Mouse (Mus musculus) heart, embryonic 16.5 days (tissue): ENCODE measurements at regions not wholly inside any gene's neighbourhood (a gene's known extent, or its start where the extent isn't known, plus 50 kb on each side); places are given as distances from the start of the nearest gene placed in this dataset.

Experiments used
- ATAC-seq: fragments of 200-750 bp; cut with Nextera tagmentation; replicated peaks from 2 replicates; pipeline ENCODE4 v1.8.0; 2017; ENCODE audit warnings: moderate number of reproducible peaks; ENCODE audit not compliant: insufficient read depth, low FRiP score; ENCODE audit errors: extremely low read depth
- H3K27ac ChIP-seq: fragments of 300-500 bp; sonication (generic); 2 replicates; pipeline ENCODE4 v1.5.1; 2014; ENCODE audit warnings: mild to moderate bottlenecking, low read length, control low read depth, moderate library complexity
- H3K27me3 ChIP-seq: fragments of 300-500 bp; sonication (generic); 2 replicates; pipeline ENCODE4 v1.6.1; 2014; ENCODE audit warnings: low read length, mixed read lengths; ENCODE audit not compliant: control insufficient read depth, insufficient read depth
- H3K36me3 ChIP-seq: fragments of 300-500 bp; sonication (generic); 2 replicates; pipeline ENCODE4 v1.6.1; 2014; ENCODE audit not compliant: control insufficient read depth, insufficient read depth
- H3K4me1 ChIP-seq: fragments of 300-500 bp; sonication (generic); 2 replicates; pipeline ENCODE4 v1.6.1; 2014; ENCODE audit warnings: low read length, mixed read lengths; ENCODE audit not compliant: control insufficient read depth, insufficient read depth
- H3K4me2 ChIP-seq: fragments of 300-500 bp; sonication (generic); 2 replicates; pipeline ENCODE4 v1.6.1; 2014; ENCODE audit warnings: low read depth, mild to moderate bottlenecking, control low read depth, low read length
- H3K4me3 ChIP-seq: fragments of 300-500 bp; sonication (generic); 2 replicates; pipeline ENCODE4 v1.5.1; 2014; ENCODE audit warnings: mild to moderate bottlenecking, control low read depth, low read length
- H3K9ac ChIP-seq: fragments of 300-500 bp; sonication (generic); 2 replicates; pipeline ENCODE4 v1.6.1; 2014; ENCODE audit warnings: low read length, control low read depth
- H3K9me3 ChIP-seq: fragments of 300-500 bp; sonication (generic); replicated peaks from 2 replicates; pipeline ENCODE4 v1.6.1; 2016; ENCODE audit warnings: low read length; ENCODE audit not compliant: control insufficient read depth
- WGBS: fragments of 180-500 bp; shearing (Covaris S2); extraction: QIAGEN DNeasy Blood & Tissue Kit; methylation state at CpG from one replicate; pipeline ENCODE4 v1.1.7; 2014; 5-methylcytosine and 5-hydroxymethylcytosine counted together

- ATAC-seq: no peak
- Histone ChIP-seq H3K9ac (no peak overlapping the region), H3K4me2 (no peak overlapping the region), H3K9me3 (no peaks in the 10 kb centered on the region), H3K36me3 (no peaks in the 10 kb centered on the region), H3K4me3 (no peak overlapping the region), H3K27ac (no peak overlapping the region), H3K27me3 (no peaks in the 10 kb centered on the region; the same call in 1 of the 2 replicates), H3K4me1 (no peaks in the 10 kb centered on the region)
- WGBS: 67% methylated on average over 4 of the region's 4 CpGs
Observed at GRCm38 (mm10) chr8:86201830-86202229, 361.1 kb downstream of the Phkb start.

GRCm38 (mm10) chr8:86192262-86192661, 351.5 kb downstream of the Phkb start:
- no peak overlapping the region for H3K4me3 ChIP-seq
- H3K4me1 ChIP-seq: no peaks in the 10 kb centered on the region
- no peak overlapping the region for H3K4me2 ChIP-seq
- no peaks in the 10 kb centered on the region for H3K36me3 ChIP-seq
- H3K9ac ChIP-seq: no peak overlapping the region
- 73% methylated on average over 4 of the region's 4 CpGs for WGBS
- no peak for ATAC-seq
- H3K27me3 ChIP-seq: no peaks in the 10 kb centered on the region
- no peaks in the 10 kb centered on the region for H3K9me3 ChIP-seq
- H3K27ac ChIP-seq: no peak overlapping the region

DNA sequence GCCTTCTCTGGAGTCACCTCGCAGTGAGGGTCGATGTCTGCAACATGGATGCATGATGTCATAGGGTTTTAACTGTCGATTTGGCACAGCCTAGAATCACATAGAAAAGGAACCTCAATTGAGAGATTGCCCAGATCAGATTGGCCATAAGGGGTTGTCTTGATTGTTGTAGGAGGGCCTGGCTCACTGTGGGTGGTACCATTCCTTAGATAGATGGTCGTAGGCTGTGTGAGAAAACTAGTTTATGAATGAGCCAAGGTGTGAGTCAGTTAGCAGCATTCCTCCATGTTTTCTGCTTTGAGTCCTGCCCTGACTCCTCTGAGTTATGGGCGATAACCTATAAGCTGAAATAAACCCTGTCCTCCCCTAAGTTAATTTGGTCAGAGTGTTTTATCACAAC, 343.9 kb downstream of the Phkb start:
- H3K27ac ChIP-seq: no peak overlapping the region
- H3K27me3 ChIP-seq: no peaks in the 10 kb centered on the region
- H3K4me3 ChIP-seq: no peak overlapping the region
- no peaks in the 10 kb centered on the region for H3K4me1 ChIP-seq
- no peaks in the 10 kb centered on the region for H3K9me3 ChIP-seq
- WGBS: 84% methylated on average over 5 of the region's 5 CpGs
- no peaks in the 10 kb centered on the region for H3K36me3 ChIP-seq
- ATAC-seq: no peak
- H3K4me2 ChIP-seq: no peak overlapping the region
- no peak overlapping the region for H3K9ac ChIP-seq

DNA sequence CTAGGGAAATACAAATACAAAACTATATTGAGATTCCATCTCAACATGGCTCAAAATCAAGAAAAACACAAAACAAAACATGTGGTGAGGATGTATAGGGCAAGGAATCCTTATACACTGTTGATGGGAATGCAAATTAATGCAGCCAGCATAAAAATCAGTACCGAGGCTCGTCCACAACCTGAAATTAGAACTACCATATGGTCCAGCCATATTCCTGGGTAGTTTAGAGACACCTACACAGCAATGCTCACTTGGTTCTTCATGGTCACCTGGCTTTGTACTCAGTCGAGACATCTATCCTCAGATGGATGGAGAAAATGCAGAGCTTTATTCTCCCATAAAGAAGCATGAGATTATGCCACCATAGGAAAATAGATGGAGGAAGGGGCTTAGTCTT, 340.0 kb downstream of the Phkb start:
- ATAC-seq: no peak
- Histone ChIP-seq H3K4me3 (no peak overlapping the region), H3K4me2 (no peak overlapping the region), H3K4me1 (no peaks in the 10 kb centered on the region), H3K9ac (no peak overlapping the region), H3K9me3 (no peaks in the 10 kb centered on the region), H3K27ac (no peak overlapping the region), H3K27me3 (no peaks in the 10 kb centered on the region), H3K36me3 (no peaks in the 10 kb centered on the region)
- WGBS: 75% methylated on average over 3 of the region's 3 CpGs

DNA sequence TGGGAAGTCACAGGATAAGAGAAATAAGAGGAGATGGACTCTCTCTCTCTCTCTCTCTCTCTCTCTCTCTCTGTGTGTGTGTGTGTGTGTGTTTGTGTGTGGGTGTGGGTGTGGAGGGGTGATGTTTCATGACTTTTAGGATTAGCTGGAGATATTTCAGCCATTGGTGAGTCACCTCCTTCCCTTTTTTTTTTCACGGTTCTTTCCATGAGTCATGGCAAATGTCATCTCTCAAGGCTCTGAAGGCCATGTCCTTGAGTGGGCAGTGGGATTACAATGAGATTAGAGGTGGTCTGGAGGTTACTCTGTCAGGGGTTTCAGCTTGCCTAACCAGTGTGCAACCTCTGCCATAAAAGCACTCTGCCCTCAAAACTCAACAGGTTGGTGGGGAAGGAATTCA, 329.3 kb downstream of the Phkb start:
- Histone ChIP-seq H3K4me2 (no peak overlapping the region), H3K4me1 (no peaks in the 10 kb centered on the region), H3K36me3 (no peaks in the 10 kb centered on the region), H3K27me3 (no peaks in the 10 kb centered on the region), H3K9ac (no peak overlapping the region), H3K4me3 (no peak overlapping the region), H3K9me3 (no peaks in the 10 kb centered on the region), H3K27ac (no peak overlapping the region)
- ATAC-seq: no peak
- 27% methylated on average over 1 of the region's 1 CpGs for WGBS

- H3K27me3 ChIP-seq: no peaks in the 10 kb centered on the region
- no peak overlapping the region for H3K4me3 ChIP-seq
- H3K36me3 ChIP-seq: no peaks in the 10 kb centered on the region
- H3K27ac ChIP-seq: no peak overlapping the region
- H3K9ac ChIP-seq: no peak overlapping the region
- no peaks in the 10 kb centered on the region for H3K9me3 ChIP-seq
- no peaks in the 10 kb centered on the region for H3K4me1 ChIP-seq
- ATAC-seq: no peak
- WGBS: 79% methylated on average over 2 of the region's 2 CpGs
- no peak overlapping the region for H3K4me2 ChIP-seq
Observed at GRCm38 (mm10) chr8:86164818-86165217, 324.1 kb downstream of the Phkb start.

DNA sequence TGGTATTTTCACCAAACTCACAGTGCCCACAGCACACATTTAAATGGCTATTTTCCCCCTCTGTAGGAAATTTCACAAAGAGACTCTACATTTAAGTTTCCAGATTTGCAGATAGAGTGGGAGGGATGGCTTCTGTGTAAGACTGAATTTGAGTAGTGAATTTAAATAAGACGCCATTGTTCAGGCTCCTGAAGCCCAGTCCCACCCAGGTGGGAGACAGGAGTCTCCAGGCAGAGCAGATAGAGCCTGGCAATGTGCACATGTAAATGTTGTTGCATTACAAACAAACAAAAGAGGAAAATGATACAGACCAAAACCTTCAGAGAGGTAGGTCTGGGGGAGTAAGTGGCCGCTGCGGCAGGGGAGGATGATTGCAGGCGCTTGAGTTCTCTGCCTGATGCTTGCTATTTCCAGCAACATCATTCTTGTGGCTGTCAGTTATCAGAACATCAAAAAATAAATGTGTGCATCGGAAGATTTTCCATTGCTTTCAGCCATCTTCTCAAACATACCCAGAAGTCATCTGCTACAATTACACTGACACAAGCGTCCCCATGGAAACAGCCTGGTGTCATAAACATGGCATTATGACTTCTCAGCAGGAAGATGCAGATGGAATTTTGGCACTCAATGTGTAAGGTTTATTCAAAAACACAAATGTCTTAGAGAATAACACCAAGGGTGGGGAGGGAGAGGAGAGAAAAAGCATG, 318.5 kb downstream of the Phkb start:
- H3K9ac ChIP-seq: no peak overlapping the region
- H3K4me1 ChIP-seq: no peaks in the 10 kb centered on the region
- no peaks in the 10 kb centered on the region for H3K36me3 ChIP-seq
- no peak overlapping the region for H3K4me3 ChIP-seq
- no peaks in the 10 kb centered on the region for H3K9me3 ChIP-seq
- no peaks in the 10 kb centered on the region for H3K27me3 ChIP-seq
- no peak overlapping the region for H3K4me2 ChIP-seq
- no peak for ATAC-seq
- no peak overlapping the region for H3K27ac ChIP-seq
- 80% methylated on average over 6 of the region's 6 CpGs for WGBS

DNA sequence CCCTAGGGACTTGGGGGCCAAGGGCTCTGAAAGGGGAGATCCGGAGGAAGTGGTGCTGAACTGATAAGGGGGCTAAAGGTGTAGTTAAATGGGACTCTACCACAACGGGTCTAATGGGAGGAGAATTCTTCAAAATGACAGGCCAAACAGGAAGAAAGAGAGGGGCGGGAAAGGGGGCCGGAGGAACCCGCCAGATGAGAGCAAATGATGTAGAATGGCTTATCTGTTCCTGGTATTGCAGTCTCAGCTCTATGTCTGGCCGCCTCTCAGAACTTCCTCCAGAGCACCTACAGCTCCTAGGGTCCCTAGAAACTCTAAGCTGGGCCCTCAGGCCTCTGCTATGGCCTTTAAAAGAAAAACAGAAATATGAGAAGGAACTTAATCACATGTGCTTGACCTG, 306.8 kb downstream of the Phkb start:
- H3K27ac ChIP-seq: no peak overlapping the region
- no peaks in the 10 kb centered on the region for H3K36me3 ChIP-seq
- WGBS: 39% methylated on average over 6 of the region's 6 CpGs

DNA sequence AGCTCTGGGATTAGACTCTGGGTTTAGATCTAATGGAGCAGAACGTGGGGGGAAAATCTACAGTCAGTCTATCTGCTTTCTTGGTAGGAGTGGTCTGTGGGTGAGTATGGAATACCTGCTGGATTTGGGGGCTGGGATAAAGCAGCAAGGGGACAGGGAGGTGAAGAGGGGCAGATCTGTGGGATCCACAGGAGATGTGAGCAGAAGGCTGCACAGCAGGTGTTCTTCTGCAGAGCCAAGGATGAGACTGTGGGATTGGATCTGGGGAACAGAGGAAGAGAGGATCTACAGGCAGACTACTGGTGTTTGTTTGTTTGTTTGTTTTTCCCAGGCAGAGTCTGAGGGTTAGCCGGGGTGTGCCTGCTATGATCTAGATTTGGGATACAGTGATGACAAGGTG, 284.5 kb downstream of the Phkb start:
- Histone ChIP-seq H3K27me3 (no peaks in the 10 kb centered on the region), H3K9ac (no peak overlapping the region), H3K36me3 (no peaks in the 10 kb centered on the region), H3K4me2 (no peak overlapping the region), H3K9me3 (no peaks in the 10 kb centered on the region), H3K4me3 (no peak overlapping the region), H3K27ac (no peak overlapping the region), H3K4me1 (no peaks in the 10 kb centered on the region)
- ATAC-seq: no peak
- 43% methylated on average over 2 of the region's 2 CpGs for WGBS

More for the DNA sequence above, 306.8 kb downstream of the Phkb start:
- no peak for ATAC-seq
- Histone ChIP-seq H3K4me1 (no peaks in the 10 kb centered on the region), H3K9me3 (no peaks in the 10 kb centered on the region), H3K27me3 (no peaks in the 10 kb centered on the region), H3K4me2 (no peak overlapping the region), H3K9ac (no peak overlapping the region), H3K4me3 (no peak overlapping the region)
